Mouse (Mus musculus): ENCODE measurements around the gene Polr1a. TPM values are rescaled to one million over a fixed set of nuclear protein-coding genes. Genes with fewer than 3 reads are reported as not detected.
"Not testable (repeated sequence)": the region's sequence is repeated elsewhere in the genome, so short reads cannot be mapped to it uniquely, and the experiment has no call there.

Gene Polr1a
- polyA plus RNA-seq, 1 experiment from 2014 or later: 37.0 TPM

- Histone ChIP-seq H3K9me3 (ENCODE audit: control insufficient read depth, low read length) (no peaks in the 10 kb centered on the region), H3K9ac (ENCODE audit: low read depth, low read length) (no peak overlapping the region; the same call in 1 of the 2 replicates), H3K27me3 (ENCODE audit: control insufficient read depth, insufficient read depth, low read length) (no peaks in the 10 kb centered on the region), H3K4me1 (ENCODE audit: control insufficient read depth, insufficient read depth, low read length) (peaks cover 10% of the 10 kb centered on the region; the same call in 1 of the 2 replicates), H3K27ac (ENCODE audit: low read depth, low read length) (no peak overlapping the region), H3K4me2 (replicated peaks; ENCODE audit: low read depth, low read length) (peak overlapping the region; percentile 82), H3K4me3 (ENCODE audit: low read length) (peak overlapping the region; percentile 85; the same call in 1 of the 2 replicates), H3K36me3 (ENCODE audit: control insufficient read depth, insufficient read depth, low read length) (peaks cover 30% of the 10 kb centered on the region)
- ATAC-seq (ENCODE audit: low FRiP score, low TSS enrichment): no peak
- 76% methylated on average over 6 of the region's 6 CpGs for WGBS
These were observed 987 bp downstream of the Polr1a start for GRCm38 (mm10) chr6:71909840-71910239.

- no peak overlapping the region for H3K9ac ChIP-seq (ENCODE audit: low read depth, low read length)
- no peaks in the 10 kb centered on the region for H3K9me3 ChIP-seq (ENCODE audit: control insufficient read depth, low read length)
- H3K4me1 ChIP-seq (ENCODE audit: control insufficient read depth, insufficient read depth, low read length): peaks cover 10% of the 10 kb centered on the region; the same call in 1 of the 2 replicates
- H3K4me2 ChIP-seq (replicated peaks; ENCODE audit: low read depth, low read length): no peak overlapping the region
- no peak for ATAC-seq (ENCODE audit: low FRiP score, low TSS enrichment)
- peaks cover 33% of the 10 kb centered on the region for H3K36me3 ChIP-seq (ENCODE audit: control insufficient read depth, insufficient read depth, low read length)
- WGBS: 77% methylated on average over 5 of the region's 5 CpGs
- H3K4me3 ChIP-seq (ENCODE audit: low read length): no peak overlapping the region
- H3K27me3 ChIP-seq (ENCODE audit: control insufficient read depth, insufficient read depth, low read length): no peaks in the 10 kb centered on the region
- H3K27ac ChIP-seq (ENCODE audit: low read depth, low read length): no peak overlapping the region
These were observed 3.0 kb downstream of the Polr1a start for GRCm38 (mm10) chr6:71911686-71912450.

DNA sequence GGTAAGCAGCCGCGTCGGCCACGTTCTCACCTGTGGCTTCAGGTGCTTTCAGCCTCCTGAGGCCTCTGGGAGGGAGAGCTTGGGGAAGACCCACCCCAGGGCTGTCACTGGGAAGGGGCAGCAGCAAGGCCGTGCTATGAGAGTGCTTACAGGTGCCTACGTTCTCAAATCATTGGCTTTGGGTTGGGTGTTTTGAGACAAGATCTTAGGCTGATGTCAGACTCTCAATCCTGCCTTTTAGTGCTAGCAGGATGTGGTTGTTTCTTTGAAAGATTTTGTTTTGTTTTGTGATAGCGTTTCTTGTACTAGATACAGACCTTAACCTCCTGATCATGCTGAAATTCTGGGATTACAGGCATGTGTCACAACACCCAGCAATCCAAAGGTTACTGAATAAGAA, 11.9 kb downstream of the Polr1a start:
- no peaks in the 10 kb centered on the region for H3K9me3 ChIP-seq (ENCODE audit: control insufficient read depth, low read length)
- H3K27me3 ChIP-seq (ENCODE audit: control insufficient read depth, insufficient read depth, low read length): no peaks in the 10 kb centered on the region
- ATAC-seq (ENCODE audit: low FRiP score, low TSS enrichment): no peak
- no peaks in the 10 kb centered on the region for H3K4me1 ChIP-seq (ENCODE audit: control insufficient read depth, insufficient read depth, low read length)
- H3K4me2 ChIP-seq (replicated peaks; ENCODE audit: low read depth, low read length): no peak overlapping the region
- H3K27ac ChIP-seq (ENCODE audit: low read depth, low read length): no peak overlapping the region
- peaks cover 90% of the 10 kb centered on the region for H3K36me3 ChIP-seq (ENCODE audit: control insufficient read depth, insufficient read depth, low read length)
- H3K4me3 ChIP-seq (ENCODE audit: low read length): no peak overlapping the region
- no peak overlapping the region for H3K9ac ChIP-seq (ENCODE audit: low read depth, low read length)
- 96% methylated on average over 7 of the region's 7 CpGs for WGBS

DNA sequence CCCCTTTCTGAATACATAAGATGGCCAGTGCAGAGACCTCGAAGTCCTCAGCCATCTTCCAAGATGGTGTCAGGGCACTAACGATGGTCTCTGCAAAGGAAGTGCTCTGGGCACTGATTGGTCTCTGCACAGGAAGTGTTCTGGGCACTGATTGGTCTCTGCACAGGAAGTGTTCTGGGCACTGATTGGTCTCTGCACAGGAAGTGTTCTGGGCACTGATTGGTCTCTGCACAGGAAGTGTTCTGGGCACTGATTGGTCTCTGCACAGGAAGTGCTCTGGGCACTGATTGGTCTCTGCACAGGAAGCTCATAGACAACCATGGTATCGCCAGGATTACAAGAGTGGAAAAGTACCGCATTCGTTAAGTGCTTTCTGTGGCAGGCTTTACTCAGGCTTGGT, 16.4 kb downstream of the Polr1a start:
- ATAC-seq (ENCODE audit: low FRiP score, low TSS enrichment); H3K9me3 ChIP-seq (ENCODE audit: control insufficient read depth, low read length): not testable (repeated sequence)
- 92% methylated on average over 5 of the region's 5 CpGs for WGBS

DNA sequence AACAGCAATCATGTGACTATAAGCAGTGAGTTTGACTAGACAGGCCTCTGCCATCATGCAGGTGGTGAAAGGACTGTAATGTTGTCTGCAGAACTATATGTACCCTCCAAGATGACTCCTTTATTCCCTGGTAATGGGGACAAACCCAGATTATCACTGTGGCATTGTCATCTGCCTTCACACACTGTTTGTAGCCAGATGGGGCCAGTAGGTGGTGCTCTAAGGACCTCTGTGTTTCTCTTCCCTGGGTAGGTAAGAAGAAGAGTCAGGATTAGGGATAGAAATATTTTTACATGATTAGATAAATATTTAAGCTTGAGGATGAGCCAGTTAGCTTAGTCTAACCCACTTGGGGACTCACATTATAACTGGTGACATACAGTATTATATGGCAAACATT, 19.1 kb downstream of the Polr1a start:
- Histone ChIP-seq H3K27me3 (ENCODE audit: control insufficient read depth, insufficient read depth, low read length) (no peaks in the 10 kb centered on the region), H3K27ac (ENCODE audit: low read depth, low read length) (no peak overlapping the region), H3K4me1 (ENCODE audit: control insufficient read depth, insufficient read depth, low read length) (no peaks in the 10 kb centered on the region), H3K4me3 (ENCODE audit: low read length) (no peak overlapping the region), H3K9ac (ENCODE audit: low read depth, low read length) (no peak overlapping the region), H3K9me3 (ENCODE audit: control insufficient read depth, low read length) (no peaks in the 10 kb centered on the region), H3K36me3 (ENCODE audit: control insufficient read depth, insufficient read depth, low read length) (peaks cover 86% of the 10 kb centered on the region), H3K4me2 (replicated peaks; ENCODE audit: low read depth, low read length) (no peak overlapping the region)
- 0 out of 2 replicates have a peak, but pooled peaks have one; percentile 46 for ATAC-seq (ENCODE audit: low FRiP score, low TSS enrichment)

More for the DNA sequence above, 16.4 kb downstream of the Polr1a start:
- H3K27ac ChIP-seq (ENCODE audit: low read depth, low read length); H3K9ac ChIP-seq (ENCODE audit: low read depth, low read length); H3K4me3 ChIP-seq (ENCODE audit: low read length); H3K4me1 ChIP-seq (ENCODE audit: control insufficient read depth, insufficient read depth, low read length); H3K4me2 ChIP-seq (replicated peaks; ENCODE audit: low read depth, low read length); H3K27me3 ChIP-seq (ENCODE audit: control insufficient read depth, insufficient read depth, low read length): not testable (repeated sequence)
- H3K36me3 ChIP-seq (ENCODE audit: control insufficient read depth, insufficient read depth, low read length): peaks cover 85% of the 10 kb centered on the region

- no peak overlapping the region for H3K4me2 ChIP-seq (replicated peaks; ENCODE audit: low read depth, low read length)
- H3K9ac ChIP-seq (ENCODE audit: low read depth, low read length): no peak overlapping the region
- peaks cover 80% of the 10 kb centered on the region for H3K36me3 ChIP-seq (ENCODE audit: control insufficient read depth, insufficient read depth, low read length)
- no peaks in the 10 kb centered on the region for H3K27me3 ChIP-seq (ENCODE audit: control insufficient read depth, insufficient read depth, low read length)
- H3K9me3 ChIP-seq (ENCODE audit: control insufficient read depth, low read length): no peaks in the 10 kb centered on the region
- H3K4me3 ChIP-seq (ENCODE audit: low read length): no peak overlapping the region
- no peaks in the 10 kb centered on the region for H3K4me1 ChIP-seq (ENCODE audit: control insufficient read depth, insufficient read depth, low read length)
- WGBS: 87% methylated on average over 10 of the region's 10 CpGs
- no peak overlapping the region for H3K27ac ChIP-seq (ENCODE audit: low read depth, low read length)
- ATAC-seq (ENCODE audit: low FRiP score, low TSS enrichment): no peak
These were observed 21.2 kb downstream of the Polr1a start for GRCm38 (mm10) chr6:71930053-71930452.

GRCm38 (mm10) chr6:71930830-71931437, 22.1 kb downstream of the Polr1a start:
- no peak overlapping the region for H3K4me2 ChIP-seq (replicated peaks; ENCODE audit: low read depth, low read length)
- H3K4me1 ChIP-seq (ENCODE audit: control insufficient read depth, insufficient read depth, low read length): no peaks in the 10 kb centered on the region
- 88% methylated on average over 12 of the region's 12 CpGs for WGBS
- no peak overlapping the region for H3K9ac ChIP-seq (ENCODE audit: low read depth, low read length)
- no peaks in the 10 kb centered on the region for H3K27me3 ChIP-seq (ENCODE audit: control insufficient read depth, insufficient read depth, low read length)
- no peak overlapping the region for H3K4me3 ChIP-seq (ENCODE audit: low read length)
- no peak overlapping the region for H3K27ac ChIP-seq (ENCODE audit: low read depth, low read length)
- no peaks in the 10 kb centered on the region for H3K9me3 ChIP-seq (ENCODE audit: control insufficient read depth, low read length)
- peaks cover 85% of the 10 kb centered on the region for H3K36me3 ChIP-seq (ENCODE audit: control insufficient read depth, insufficient read depth, low read length)
- ATAC-seq (ENCODE audit: low FRiP score, low TSS enrichment): no peak

GRCm38 (mm10) chr6:71932347-71932746, 23.5 kb downstream of the Polr1a start:
- Histone ChIP-seq H3K4me3 (ENCODE audit: low read length) (no peak overlapping the region), H3K4me2 (replicated peaks; ENCODE audit: low read depth, low read length) (no peak overlapping the region), H3K4me1 (ENCODE audit: control insufficient read depth, insufficient read depth, low read length) (no peaks in the 10 kb centered on the region), H3K27me3 (ENCODE audit: control insufficient read depth, insufficient read depth, low read length) (no peaks in the 10 kb centered on the region), H3K9ac (ENCODE audit: low read depth, low read length) (no peak overlapping the region), H3K27ac (ENCODE audit: low read depth, low read length) (no peak overlapping the region), H3K36me3 (ENCODE audit: control insufficient read depth, insufficient read depth, low read length) (peaks cover 86% of the 10 kb centered on the region), H3K9me3 (ENCODE audit: control insufficient read depth, low read length) (no peaks in the 10 kb centered on the region)
- 81% methylated on average over 5 of the region's 5 CpGs for WGBS
- no peak for ATAC-seq (ENCODE audit: low FRiP score, low TSS enrichment)

DNA sequence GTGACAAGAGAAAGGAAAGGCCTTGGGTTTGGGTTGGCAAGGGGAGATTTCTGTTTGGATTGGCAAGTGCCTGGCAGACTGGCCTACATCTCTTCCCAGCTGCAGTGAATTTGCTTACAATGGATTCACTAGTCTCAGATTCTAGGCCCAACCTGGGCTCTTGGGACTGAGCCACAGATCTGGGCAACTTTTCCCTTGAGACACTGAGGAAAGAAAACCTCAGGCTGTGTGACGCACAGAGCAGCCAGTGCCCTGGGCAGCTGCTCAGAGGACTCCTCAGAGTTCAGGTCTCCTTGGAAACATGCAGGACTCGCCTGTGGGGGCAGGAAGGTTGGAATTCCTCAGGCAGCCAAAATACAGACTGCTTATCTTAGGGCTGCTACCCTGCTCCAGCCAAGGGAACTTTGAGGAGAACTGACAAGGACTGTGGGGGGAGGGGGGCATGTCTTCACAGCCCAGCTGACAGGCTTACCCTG, 25.3 kb downstream of the Polr1a start:
- no peak overlapping the region for H3K27ac ChIP-seq (ENCODE audit: low read depth, low read length)
- no peak overlapping the region for H3K4me3 ChIP-seq (ENCODE audit: low read length)
- H3K4me1 ChIP-seq (ENCODE audit: control insufficient read depth, insufficient read depth, low read length): no peaks in the 10 kb centered on the region
- 56% methylated on average over 2 of the region's 2 CpGs for WGBS
- no peak for ATAC-seq (ENCODE audit: low FRiP score, low TSS enrichment)
- no peak overlapping the region for H3K9ac ChIP-seq (ENCODE audit: low read depth, low read length)
- no peaks in the 10 kb centered on the region for H3K27me3 ChIP-seq (ENCODE audit: control insufficient read depth, insufficient read depth, low read length)
- H3K36me3 ChIP-seq (ENCODE audit: control insufficient read depth, insufficient read depth, low read length): peaks cover 90% of the 10 kb centered on the region
- H3K4me2 ChIP-seq (replicated peaks; ENCODE audit: low read depth, low read length): no peak overlapping the region
- no peaks in the 10 kb centered on the region for H3K9me3 ChIP-seq (ENCODE audit: control insufficient read depth, low read length)

Measured in kidney, embryonic 14.5 days (tissue).